Mouse (Mus musculus) MEL (cell line): ENCODE results near the gene Angptl7. TPM values are rescaled to one million over a fixed set of nuclear protein-coding genes. Genes with fewer than 3 reads are reported as not detected.

Experiments
- DNase-seq: peaks from one replicate; pipeline ENCODE4 v3.0.0; 2011; ENCODE audit warnings: low read depth, low spot score
- H3K27ac ChIP-seq: 2 replicates; pipeline ENCODE4 v1.5.1; 2012; ENCODE audit warnings: low read depth, mild to moderate bottlenecking, control low read depth, low read length, moderate library complexity; ENCODE audit not compliant: control insufficient read depth
- H3K27me3 ChIP-seq, 2 experiments: fragments of 150-350 bp in 1 of 2; sonication (generic) in 1 of 2; 2 replicates each; pipeline ENCODE4 v1.6.1; 2012; ENCODE audit warnings: low read length in 2 of 2, mild to moderate bottlenecking in 2 of 2, improper control_type of control experiment in 1 of 2, moderate library complexity in 1 of 2; ENCODE audit not compliant: insufficient read depth in 2 of 2, control insufficient read depth in 1 of 2
- H3K36me3 ChIP-seq, 2 experiments: 2 replicates each; pipeline ENCODE4 v1.6.1; 2012 to 2014; ENCODE audit warnings: low read length in 2 of 2, improper control_type of control experiment in 1 of 2, inconsistent platforms in 1 of 2, mild to moderate bottlenecking in 1 of 2; ENCODE audit not compliant: insufficient read depth in 2 of 2, control insufficient read depth in 1 of 2
- H3K4me1 ChIP-seq, 2 experiments: fragments of 150-350 bp in 1 of 2; sonication (generic) in 1 of 2; 2 replicates each; pipeline ENCODE4 v1.6.1; 2012; ENCODE audit warnings: low read length in 2 of 2, improper control_type of control experiment in 1 of 2, mild to moderate bottlenecking in 1 of 2; ENCODE audit not compliant: insufficient read depth in 2 of 2, control insufficient read depth in 1 of 2
- H3K4me3 ChIP-seq, 2 experiments: fragments of 150-350 bp in 1 of 2; sonication (generic) in 1 of 2; 2 replicates each; pipeline ENCODE4 v1.5.1; 2012; ENCODE audit warnings: low read depth in 2 of 2, low read length in 2 of 2, mild to moderate bottlenecking in 2 of 2, moderate library complexity in 2 of 2, control low read depth in 1 of 2, improper control_type of control experiment in 1 of 2; ENCODE audit not compliant: control insufficient read depth in 1 of 2, insufficient read depth in 1 of 2
- H3K79me2 ChIP-seq: 2 replicates; pipeline ENCODE4 v1.6.1; 2012; ENCODE audit warnings: mild to moderate bottlenecking, low read length, moderate library complexity; ENCODE audit not compliant: control insufficient read depth, poor library complexity, insufficient read depth
- H3K9ac ChIP-seq: 2 replicates; pipeline ENCODE4 v1.6.1; 2012; ENCODE audit warnings: low read depth, mild to moderate bottlenecking, control low read depth, low read length, moderate library complexity; ENCODE audit not compliant: control insufficient read depth, poor library complexity, severe bottlenecking
- H3K9me3 ChIP-seq: fragments of 150-350 bp; sonication (generic); replicated peaks from 2 replicates; pipeline ENCODE4 v1.6.1; 2012; ENCODE audit warnings: mild to moderate bottlenecking, low read length, improper control_type of control experiment, moderate library complexity; ENCODE audit not compliant: insufficient read depth
- BHLHE40 ChIP-seq: IDR thresholded peaks from 2 replicates; pipeline ENCODE4 v1.6.1; 2012; ENCODE audit warnings: low read depth, mild to moderate bottlenecking, inconsistent platforms, low read length, improper control_type of control experiment, borderline replicate concordance
- CHD1 ChIP-seq: IDR thresholded peaks from 2 replicates; pipeline ENCODE4 v1.6.1; 2012; ENCODE audit warnings: low read depth, mild to moderate bottlenecking, inconsistent platforms, low read length, improper control_type of control experiment
- CHD2 ChIP-seq: IDR thresholded peaks from 2 replicates; pipeline ENCODE4 v1.6.1; 2011; ENCODE audit warnings: low read length, improper control_type of control experiment
- E2F4 ChIP-seq: IDR thresholded peaks from 2 replicates; pipeline ENCODE4 v1.6.1; 2011; ENCODE audit warnings: low read depth, low read length, improper control_type of control experiment, borderline replicate concordance
- ELF1 ChIP-seq: IDR thresholded peaks from 2 replicates; pipeline ENCODE4 v1.6.1; 2014; ENCODE audit warnings: low read depth, mild to moderate bottlenecking, inconsistent platforms, low read length, improper control_type of control experiment, moderate library complexity
- GABPA ChIP-seq: IDR thresholded peaks from 2 replicates; pipeline ENCODE4 v1.6.1; 2012; ENCODE audit warnings: low read depth, mild to moderate bottlenecking, inconsistent platforms, low read length, improper control_type of control experiment, moderate library complexity
- GATA1 ChIP-seq: IDR thresholded peaks from 2 replicates; pipeline ENCODE4 v1.6.1; 2011; ENCODE audit warnings: low read depth, low read length, improper control_type of control experiment
- KAT2A ChIP-seq: conservative IDR thresholded peaks from 2 replicates; pipeline ENCODE4 v1.6.1; 2012; ENCODE audit warnings: low read depth, low read length, improper control_type of control experiment, inconsistent platforms
- MAZ ChIP-seq: IDR thresholded peaks from 2 replicates; pipeline ENCODE4 v1.6.1; 2012; ENCODE audit warnings: low read depth, mild to moderate bottlenecking, inconsistent platforms, low read length, improper control_type of control experiment
- MEF2A ChIP-seq: IDR thresholded peaks from 2 replicates; pipeline ENCODE4 v1.6.1; 2014; ENCODE audit warnings: low read depth, mild to moderate bottlenecking, inconsistent platforms, low read length, improper control_type of control experiment; ENCODE audit not compliant: poor library complexity, insufficient replicate concordance, severe bottlenecking; ENCODE audit errors: extremely low read depth
- MXI1 ChIP-seq: IDR thresholded peaks from 2 replicates; pipeline ENCODE4 v1.6.1; 2011; ENCODE audit warnings: mild to moderate bottlenecking, low read depth, low read length, improper control_type of control experiment
- POLR2AphosphoS2 ChIP-seq: IDR thresholded peaks from 2 replicates; pipeline ENCODE4 v1.6.1; 2011; ENCODE audit warnings: low read length, improper control_type of control experiment
- POLR2AphosphoS5 ChIP-seq: IDR thresholded peaks from 2 replicates; pipeline ENCODE4 v1.6.1; 2012; ENCODE audit warnings: low read depth, borderline replicate concordance, mild to moderate bottlenecking, inconsistent platforms, low read length, moderate library complexity, mixed read lengths
- RAD21 ChIP-seq: IDR thresholded peaks from 2 replicates; pipeline ENCODE4 v1.6.1; 2011; ENCODE audit warnings: mild to moderate bottlenecking, low read depth, low read length, improper control_type of control experiment
- RCOR1 ChIP-seq: IDR thresholded peaks from 2 replicates; pipeline ENCODE4 v1.6.1; 2012; ENCODE audit warnings: low read depth, mild to moderate bottlenecking, inconsistent platforms, low read length, improper control_type of control experiment
- SIN3A ChIP-seq: IDR thresholded peaks from 2 replicates; pipeline ENCODE4 v1.6.1; 2012; ENCODE audit warnings: low read length, improper control_type of control experiment, inconsistent platforms
- SMC3 ChIP-seq: IDR thresholded peaks from 2 replicates; pipeline ENCODE4 v1.6.1; 2011; ENCODE audit warnings: low read depth, low read length, improper control_type of control experiment
- TAL1 ChIP-seq: IDR thresholded peaks from 2 replicates; pipeline ENCODE4 v1.6.1; 2012; ENCODE audit warnings: mild to moderate bottlenecking, inconsistent platforms, low read length, moderate library complexity, mixed read lengths
- TBP ChIP-seq: IDR thresholded peaks from 2 replicates; pipeline ENCODE4 v1.8.0; 2011; ENCODE audit warnings: low read depth, low read length, improper control_type of control experiment
- TCF12 ChIP-seq: IDR thresholded peaks from 2 replicates; pipeline ENCODE4 v1.6.1; 2014; ENCODE audit warnings: low read depth, mild to moderate bottlenecking, inconsistent platforms, low read length, improper control_type of control experiment, moderate library complexity
- UBTF ChIP-seq: IDR thresholded peaks from 2 replicates; pipeline ENCODE4 v1.6.1; 2012; ENCODE audit warnings: low read depth, mild to moderate bottlenecking, inconsistent platforms, low read length, improper control_type of control experiment, moderate library complexity, borderline replicate concordance; ENCODE audit not compliant: insufficient read depth
- ZC3H11A ChIP-seq: IDR thresholded peaks from 2 replicates; pipeline ENCODE4 v1.6.1; 2012; ENCODE audit warnings: low read depth, mild to moderate bottlenecking, inconsistent platforms, low read length, improper control_type of control experiment
- ZMIZ1 ChIP-seq: IDR thresholded peaks from 2 replicates; pipeline ENCODE4 v1.6.1; 2012; ENCODE audit warnings: low read depth, mild to moderate bottlenecking, inconsistent platforms, low read length, improper control_type of control experiment, moderate library complexity
- polyA plus RNA-seq, 2 experiments: library from polyadenylated mRNA; stranded (reverse) in 1 of 2; unstranded in 1 of 2; fragments of >175 nt in 1 of 2; fragments of >200 nt in 1 of 2; gene quantifications; 2 replicates each; pipeline versions ENCODE4 v1.2.1 to v1.2.4; 2012; ENCODE audit warnings: low replicate concordance in 2 of 2, low read depth in 1 of 2; ENCODE audit not compliant: insufficient read length in 2 of 2, insufficient read depth in 1 of 2, missing spikeins in 1 of 2
- total RNA-seq: library from RNA; depleted of rRNA; stranded (reverse); fragments of 300-350 nt; gene quantifications from 2 replicates; pipeline ENCODE4 v1.2.3, GENCODE M21; 2012

Gene Angptl7
- total and polyA plus RNA-seq, 3 experiments, result not detected

GRCm38 (mm10) chr4:148495874-148496689 lies 4.2 kb downstream of the Angptl7 start:
- Histone ChIP-seq H3K36me3 (peaks cover 0 to 3% of the 10 kb centered on the region in 2 experiments; a peak in 1 of 4 replicates), H3K4me3 (no peak overlapping the region), H3K79me2 (no peaks in the 10 kb centered on the region), H3K27ac (no peak overlapping the region), H3K9ac (no peak overlapping the region), H3K27me3 (no peaks in the 10 kb centered on the region), H3K4me1 (no peaks in the 10 kb centered on the region), H3K9me3 (no peaks in the 10 kb centered on the region)
- TF ChIP-seq GATA1 (no peak), RCOR1 (no peak), POLR2AphosphoS2 (no peak), BHLHE40 (no peak), TAL1 (no peak), SMC3 (no peak), MAZ (no peak), E2F4 (no peak), UBTF (no peak), ZC3H11A (no peak), TBP (no peak), ZMIZ1 (no peak), SIN3A (no peak), CHD2 (no peak)
- DNase-seq, result peak; percentile 32

GRCm38 (mm10) chr4:148495160-148495559 lies 5.1 kb downstream of the Angptl7 start:
- Histone ChIP-seq H3K9me3 (no peaks in the 10 kb centered on the region), H3K4me3 (no peak overlapping the region), H3K79me2 (no peaks in the 10 kb centered on the region), H3K4me1 (no peaks in the 10 kb centered on the region), H3K27ac (no peak overlapping the region), H3K27me3 (no peaks in the 10 kb centered on the region), H3K36me3 (peaks cover 0 to 5% of the 10 kb centered on the region in 2 experiments; a peak in 1 of 4 replicates), H3K9ac (no peak overlapping the region)
- no peak for DNase-seq
- no peak for TF ChIP-seq MEF2A
- no peak for TF ChIP-seq KAT2A
- no peak for TF ChIP-seq UBTF
- no peak for TF ChIP-seq RAD21
- TF ChIP-seq POLR2AphosphoS5, result no peak
- no peak for TF ChIP-seq CHD1
- no peak for TF ChIP-seq SIN3A
- TF ChIP-seq MAZ, result no peak
- no peak for TF ChIP-seq TCF12
- TF ChIP-seq GABPA, result no peak
- TF ChIP-seq MXI1, result no peak
- no peak for TF ChIP-seq TBP
- no peak for TF ChIP-seq POLR2AphosphoS2
- no peak for TF ChIP-seq ELF1
- TF ChIP-seq SMC3, result no peak
